Mouse (Mus musculus) heart, embryonic 14.5 days (tissue): ENCODE measurements around the gene Ano8. TPM values are rescaled to one million over a fixed set of nuclear protein-coding genes. Genes with fewer than 3 reads are reported as not detected.
"Not testable (repeated sequence)": the region's sequence is repeated elsewhere in the genome, so short reads cannot be mapped to it uniquely, and the experiment has no call there.

Experiments
- ATAC-seq: fragments of 200-750 bp; cut with Nextera tagmentation; 2 replicates; pipeline ENCODE4 v1.8.0; 2017; ENCODE audit warnings: low read depth, moderate TSS enrichment; ENCODE audit not compliant: insufficient number of reproducible peaks, insufficient read depth, low FRiP score
- H3K27ac ChIP-seq, 2 experiments: fragments of 200-500 bp in 1 of 2; fragments of 300-500 bp in 1 of 2; sonication (generic) in 1 of 2; replicated peaks in 1 of 2; 2 replicates each; pipeline ENCODE4 v1.5.1; 2012 to 2014; ENCODE audit warnings: low read depth in 2 of 2, low read length in 2 of 2, control low read depth in 1 of 2, mild to moderate bottlenecking in 1 of 2, mixed read lengths in 1 of 2; ENCODE audit not compliant: control insufficient read depth in 1 of 2, insufficient read depth in 1 of 2
- H3K27me3 ChIP-seq: fragments of 300-500 bp; sonication (generic); 2 replicates; pipeline ENCODE4 v1.6.1; 2014; ENCODE audit warnings: mild to moderate bottlenecking, low read length, control low read depth; ENCODE audit not compliant: control insufficient read depth, insufficient read depth
- H3K36me3 ChIP-seq: fragments of 300-500 bp; sonication (generic); 2 replicates; pipeline ENCODE4 v1.6.1; 2014; ENCODE audit warnings: mild to moderate bottlenecking, control low read depth, low read length, mixed read lengths; ENCODE audit not compliant: control insufficient read depth, insufficient read depth
- H3K4me1 ChIP-seq, 2 experiments: fragments of 200-500 bp in 1 of 2; fragments of 300-500 bp in 1 of 2; sonication (generic) in 1 of 2; 2 replicates each; pipeline ENCODE4 v1.6.1; 2012 to 2014; ENCODE audit warnings: low read length in 2 of 2, control low read depth in 1 of 2, mixed read lengths in 1 of 2; ENCODE audit not compliant: control insufficient read depth in 2 of 2, insufficient read depth in 2 of 2
- H3K4me2 ChIP-seq: fragments of 300-500 bp; sonication (generic); 2 replicates; pipeline ENCODE4 v1.6.1; 2014; ENCODE audit warnings: mild to moderate bottlenecking, low read length
- H3K4me3 ChIP-seq, 2 experiments: fragments of 200-500 bp in 1 of 2; fragments of 300-500 bp in 1 of 2; sonication (generic) in 1 of 2; 2 replicates each; pipeline ENCODE4 v1.5.1; 2012 to 2014; ENCODE audit warnings: low read length in 2 of 2, mild to moderate bottlenecking in 2 of 2, control low read depth in 1 of 2, low read depth in 1 of 2, moderate library complexity in 1 of 2; ENCODE audit not compliant: control insufficient read depth in 1 of 2, insufficient read depth in 1 of 2
- H3K9ac ChIP-seq: fragments of 300-500 bp; sonication (generic); 2 replicates; pipeline ENCODE4 v1.6.1; 2014; ENCODE audit warnings: mild to moderate bottlenecking, low read length
- H3K9me3 ChIP-seq: fragments of 300-500 bp; sonication (generic); 2 replicates; pipeline ENCODE4 v1.6.1; 2016; ENCODE audit warnings: low read length, control low read depth; ENCODE audit not compliant: control insufficient read depth
- WGBS: fragments of 180-500 bp; shearing (Covaris S2); extraction: QIAGEN DNeasy Blood & Tissue Kit; methylation state at CpG from one replicate; pipeline ENCODE4 v1.1.7; 2014; 5-methylcytosine and 5-hydroxymethylcytosine counted together
- polyA plus RNA-seq: library from polyadenylated mRNA; unstranded; fragments of >200 nt; fragmentation: Nextera tagmentation; extraction: Ambion mirVana; gene quantifications from 2 replicates; pipeline ENCODE4 v1.2.1, GENCODE M21; 2014

Ano8 gene
- polyA plus RNA-seq, 1 experiment from 2014 or later, result 1.8 TPM

DNA sequence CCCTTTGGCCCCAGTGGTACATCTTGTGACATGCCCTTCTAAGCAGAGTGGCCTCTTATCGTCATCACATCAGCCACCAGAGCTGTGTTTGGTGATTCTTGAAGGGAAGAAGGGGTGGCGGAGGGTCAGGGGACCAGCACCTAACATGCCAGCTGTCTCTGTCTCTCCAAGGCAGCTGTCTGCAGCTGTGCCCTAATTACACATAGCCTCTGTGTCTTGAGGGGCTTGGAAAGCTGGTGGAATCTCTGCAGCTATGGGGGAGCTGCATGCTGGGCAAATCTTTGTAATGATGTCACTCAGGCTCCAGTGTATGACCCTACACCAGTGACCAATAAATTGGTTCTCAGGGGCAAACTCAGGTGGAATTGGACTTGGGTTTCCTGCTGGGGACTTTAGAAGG, 33.1 kb downstream of the Ano8 start:
- no peaks in the 10 kb centered on the region for H3K4me1 ChIP-seq
- WGBS, result 77% methylated on average over 2 of the region's 2 CpGs
- no peak overlapping the region for H3K4me2 ChIP-seq
- H3K4me3 ChIP-seq, result no peak overlapping the region
- H3K27me3 ChIP-seq, result no peaks in the 10 kb centered on the region
- peaks cover 13% of the 10 kb centered on the region for H3K36me3 ChIP-seq
- H3K9me3 ChIP-seq, result no peaks in the 10 kb centered on the region
- ATAC-seq, result no peak
- no peak overlapping the region for H3K27ac ChIP-seq
- H3K9ac ChIP-seq, result no peak overlapping the region

GRCm38 (mm10) chr8:71451777-71452176, 34.0 kb downstream of the Ano8 start:
- no peak overlapping the region for H3K4me2 ChIP-seq
- H3K4me3 ChIP-seq, result no peak overlapping the region
- no peaks in the 10 kb centered on the region for H3K4me1 ChIP-seq
- no peaks in the 10 kb centered on the region for H3K27me3 ChIP-seq
- peaks cover 5% of the 10 kb centered on the region; the same call in 1 of the 2 replicates for H3K36me3 ChIP-seq
- no peak for ATAC-seq
- H3K27ac ChIP-seq, result no peak overlapping the region
- no peaks in the 10 kb centered on the region for H3K9me3 ChIP-seq
- 40% methylated on average over 11 of the region's 11 CpGs for WGBS
- no peak overlapping the region for H3K9ac ChIP-seq

GRCm38 (mm10) chr8:71451337-71451736, 34.4 kb downstream of the Ano8 start:
- WGBS, result 64% methylated on average over 4 of the region's 4 CpGs
- Histone ChIP-seq H3K4me1 (no peaks in the 10 kb centered on the region), H3K9me3 (no peaks in the 10 kb centered on the region), H3K36me3 (peaks cover 2% of the 10 kb centered on the region; the same call in 1 of the 2 replicates), H3K27ac (no peak overlapping the region), H3K4me2 (no peak overlapping the region), H3K9ac (no peak overlapping the region), H3K27me3 (no peaks in the 10 kb centered on the region), H3K4me3 (no peak overlapping the region)
- ATAC-seq, result no peak

DNA sequence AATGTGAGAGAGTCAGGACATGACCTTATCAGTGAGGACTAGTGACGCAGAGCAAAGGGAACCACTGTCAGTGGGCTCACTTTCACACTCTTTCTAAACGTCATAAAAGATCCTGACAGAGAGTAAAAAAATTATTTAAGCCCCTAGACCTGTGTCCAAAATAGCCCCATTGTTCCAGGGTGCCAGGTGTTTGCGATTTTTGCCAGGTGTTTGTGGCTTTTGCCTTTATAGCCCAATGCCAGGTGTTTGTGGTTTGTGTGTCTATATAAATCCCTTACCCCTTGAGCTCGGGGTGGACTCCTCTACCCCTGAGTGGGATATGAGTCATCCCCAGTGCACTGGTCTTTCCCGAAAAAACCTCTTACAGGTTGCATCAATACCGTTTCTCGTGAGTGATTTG, 40.7 kb downstream of the Ano8 start:
- ATAC-seq, result no peak
- Histone ChIP-seq H3K4me3 (no peak overlapping the region), H3K9ac (no peak overlapping the region), H3K36me3 (no peaks in the 10 kb centered on the region), H3K4me2 (no peak overlapping the region), H3K4me1 (no peaks in the 10 kb centered on the region), H3K9me3 (no peaks in the 10 kb centered on the region), H3K27me3 (0 out of 2 replicates have a peak, but pooled peaks cover 2% of the 10 kb centered on the region), H3K27ac (no peak overlapping the region)
- WGBS, result 73% methylated on average over 7 of the region's 7 CpGs

GRCm38 (mm10) chr8:71441404-71441803, 44.4 kb downstream of the Ano8 start:
- Histone ChIP-seq H3K9ac (no peak overlapping the region), H3K36me3 (no peaks in the 10 kb centered on the region), H3K27ac (no peak overlapping the region), H3K4me2 (no peak overlapping the region), H3K9me3 (no peaks in the 10 kb centered on the region), H3K4me1 (no peaks in the 10 kb centered on the region), H3K4me3 (no peak overlapping the region), H3K27me3 (0 out of 2 replicates have a peak, but pooled peaks cover 2% of the 10 kb centered on the region)
- WGBS, result 0% methylated on average over 7 of the region's 7 CpGs
- ATAC-seq, result no peak

GRCm38 (mm10) chr8:71437041-71437440, 48.7 kb downstream of the Ano8 start:
- Histone ChIP-seq H3K9ac (no peak overlapping the region), H3K4me3 (no peak overlapping the region), H3K27ac (no peak overlapping the region), H3K9me3 (0 out of 2 replicates have a peak, but pooled peaks cover 2% of the 10 kb centered on the region), H3K36me3 (no peaks in the 10 kb centered on the region), H3K27me3 (no peaks in the 10 kb centered on the region), H3K4me1 (no peaks in the 10 kb centered on the region), H3K4me2 (no peak overlapping the region)
- 48% methylated on average over 3 of the region's 3 CpGs for WGBS
- ATAC-seq, result no peak

DNA sequence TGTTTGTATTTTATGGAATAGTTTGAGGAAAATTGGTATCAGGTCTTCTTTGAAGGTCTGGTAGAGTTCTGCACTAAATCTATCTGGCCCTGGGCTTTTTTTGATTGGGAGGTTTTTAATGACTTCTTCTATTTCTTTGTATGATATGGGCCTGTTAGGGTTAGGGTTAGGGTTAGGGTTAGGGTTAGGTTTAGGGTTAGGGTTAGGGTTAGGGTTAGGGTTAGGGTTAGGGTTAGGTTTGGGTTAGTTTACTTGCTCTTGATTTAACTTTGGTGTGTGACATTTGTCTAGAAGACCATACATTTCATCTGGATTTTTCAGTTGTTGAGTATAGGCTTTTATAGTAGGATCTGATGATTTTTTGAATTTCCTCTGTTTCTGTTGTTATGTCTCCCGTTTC, 52.8 kb downstream of the Ano8 start:
- not testable (repeated sequence) for H3K27ac ChIP-seq, H3K4me1 ChIP-seq, H3K9me3 ChIP-seq, H3K9ac ChIP-seq, ATAC-seq, H3K36me3 ChIP-seq, H3K27me3 ChIP-seq, H3K4me2 ChIP-seq, H3K4me3 ChIP-seq
- 76% methylated on average over 1 of the region's 1 CpGs for WGBS
